Mouse (Mus musculus) intestine, postnatal 0 days (tissue): ENCODE measurements around the gene Ptch1. TPM values are rescaled to one million over a fixed set of nuclear protein-coding genes. Genes with fewer than 3 reads are reported as not detected.

Experiments used
- ATAC-seq: fragments of 200-750 bp; cut with Nextera tagmentation; 2 replicates; pipeline ENCODE4 v1.8.0; 2017; ENCODE audit warnings: mild to moderate bottlenecking, moderate TSS enrichment, moderate library complexity
- H3K27ac ChIP-seq: fragments of 300-500 bp; sonication (generic); 2 replicates; pipeline ENCODE4 v1.5.1; 2014; ENCODE audit warnings: mild to moderate bottlenecking, low read depth, low read length, moderate library complexity
- H3K27me3 ChIP-seq: fragments of 300-500 bp; sonication (generic); replicated peaks from 2 replicates; pipeline ENCODE4 v1.6.1; 2014; ENCODE audit warnings: low read length, mixed read lengths; ENCODE audit not compliant: control insufficient read depth, insufficient read depth
- H3K36me3 ChIP-seq: fragments of 300-500 bp; sonication (generic); 2 replicates; pipeline ENCODE4 v1.6.1; 2014; ENCODE audit warnings: mild to moderate bottlenecking, moderate library complexity; ENCODE audit not compliant: control insufficient read depth, insufficient read depth
- H3K4me1 ChIP-seq: fragments of 300-500 bp; sonication (generic); replicated peaks from 2 replicates; pipeline ENCODE4 v1.6.1; 2014; ENCODE audit warnings: antibody characterized with exemption, low read length, mixed read lengths; ENCODE audit not compliant: control insufficient read depth, insufficient read depth
- H3K4me2 ChIP-seq: fragments of 300-500 bp; sonication (generic); replicated peaks from 2 replicates; pipeline ENCODE4 v1.6.1; 2014; ENCODE audit warnings: low read depth, mild to moderate bottlenecking, moderate library complexity
- H3K4me3 ChIP-seq: fragments of 300-500 bp; sonication (generic); 2 replicates; pipeline ENCODE4 v1.5.1; 2014; ENCODE audit warnings: low read depth, low read length
- H3K9ac ChIP-seq: fragments of 300-500 bp; sonication (generic); 2 replicates; pipeline ENCODE4 v1.6.1; 2014; ENCODE audit warnings: mild to moderate bottlenecking, low read depth, low read length
- H3K9me3 ChIP-seq: fragments of 300-500 bp; sonication (generic); 2 replicates; pipeline ENCODE4 v1.6.1; 2016; ENCODE audit warnings: mixed run types; ENCODE audit not compliant: control insufficient read depth
- CTCF ChIP-seq: sonication (generic); IDR thresholded peaks from 2 replicates; pipeline ENCODE4 v1.5.1; 2016; ENCODE audit warnings: low read depth, mild to moderate bottlenecking, control low read depth, antibody characterized with exemption, moderate library complexity
- WGBS: fragments of 180-500 bp; shearing (Covaris S2); extraction: QIAGEN DNeasy Blood & Tissue Kit; methylation state at CpG from one replicate; pipeline ENCODE4 v1.1.7; 2014; 5-methylcytosine and 5-hydroxymethylcytosine counted together
- polyA plus RNA-seq: library from polyadenylated mRNA; unstranded; fragments of >200 nt; fragmentation: Nextera tagmentation; extraction: Ambion mirVana; gene quantifications from 2 replicates; pipeline ENCODE4 v1.2.1, GENCODE M21; 2015

The Ptch1 gene
- polyA plus RNA-seq, 1 experiment from 2014 or later: 11.0 TPM

GRCm38 (mm10) chr13:63475356-63475755 is 98.0 kb downstream of the Ptch1 start:
- WGBS: 59% methylated on average over 8 of the region's 8 CpGs
- no peak overlapping the region for H3K9ac ChIP-seq

More at GRCm38 (mm10) chr13:63475356-63475755, 98.0 kb downstream of the Ptch1 start:
- Histone ChIP-seq H3K27me3 (no peaks in the 10 kb centered on the region), H3K4me1 (no peaks in the 10 kb centered on the region), H3K9me3 (no peaks in the 10 kb centered on the region), H3K4me3 (no peak overlapping the region), H3K27ac (no peak overlapping the region), H3K4me2 (no peak overlapping the region), H3K36me3 (no peaks in the 10 kb centered on the region)
- no peak for ATAC-seq
- TF ChIP-seq CTCF: no peak

Other genes with a start within 250 kb of the Ptch1 start
- gene Fancc, start 76.3 kb downstream of the Ptch1 start, polyA plus RNA-seq: 5.1 and 6.5 TPM in 2 replicates
- gene Ercc6l2, start 241.6 kb upstream of the Ptch1 start, polyA plus RNA-seq: 6.2 and 8.3 TPM in 2 replicates